Mouse (Mus musculus): ENCODE results near the gene Ldoc1.

Ldoc1 gene

GRCm38 (mm10) chrX:61709302-61710033, at the start of gene Ldoc1:
Gene Ldoc1 (plus strand): TSS chrX:61709497.
- no peak for DNase-seq (ENCODE audit: low read depth, low spot score)

GRCm38 (mm10) chrX:61710131-61710530, 834 bp downstream of the Ldoc1 start:
- no peak for DNase-seq (ENCODE audit: low read depth, low spot score)

DNA sequence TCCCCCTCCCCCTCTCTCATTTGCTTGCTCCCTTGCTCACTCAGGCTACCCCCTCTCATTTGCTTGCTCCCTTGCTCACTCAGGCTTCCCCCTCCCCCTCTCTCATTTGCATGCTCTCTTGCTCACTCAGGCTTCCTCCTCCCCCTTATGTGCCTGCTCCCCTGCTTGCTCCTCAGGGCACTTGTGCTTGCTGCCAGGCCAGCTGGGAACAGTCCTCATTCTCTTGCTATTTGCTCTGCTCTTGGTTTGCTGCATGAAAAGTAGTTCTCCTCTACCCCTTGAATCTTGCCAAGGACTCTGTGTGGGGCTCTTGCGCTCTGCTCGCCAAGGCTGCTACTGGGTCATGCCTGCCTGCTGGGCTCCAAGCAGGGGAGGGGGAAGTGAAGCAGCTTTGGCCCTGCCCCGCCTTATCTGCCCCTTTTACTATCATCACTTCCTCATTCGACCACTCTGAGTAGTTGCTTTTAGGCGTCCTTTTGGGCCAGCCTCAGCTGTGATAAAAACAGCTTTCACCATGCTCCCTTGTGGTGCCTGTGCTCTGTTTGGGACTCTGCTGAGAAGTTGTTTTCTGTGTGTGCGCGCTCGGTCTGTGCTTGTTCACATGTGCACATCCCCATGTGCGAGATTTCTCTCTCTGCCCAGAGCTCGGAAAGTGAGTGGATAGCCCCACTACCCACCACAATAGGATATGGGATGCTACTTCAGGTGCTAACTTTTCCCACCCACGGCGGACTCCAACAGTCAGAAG, 13.2 kb downstream of the Ldoc1 start:
- DNase-seq (ENCODE audit: low read depth, low spot score) = no peak

- DNase-seq (ENCODE audit: low read depth, low spot score) = no peak
These were observed 14.0 kb downstream of the Ldoc1 start for GRCm38 (mm10) chrX:61723029-61723980.

DNA sequence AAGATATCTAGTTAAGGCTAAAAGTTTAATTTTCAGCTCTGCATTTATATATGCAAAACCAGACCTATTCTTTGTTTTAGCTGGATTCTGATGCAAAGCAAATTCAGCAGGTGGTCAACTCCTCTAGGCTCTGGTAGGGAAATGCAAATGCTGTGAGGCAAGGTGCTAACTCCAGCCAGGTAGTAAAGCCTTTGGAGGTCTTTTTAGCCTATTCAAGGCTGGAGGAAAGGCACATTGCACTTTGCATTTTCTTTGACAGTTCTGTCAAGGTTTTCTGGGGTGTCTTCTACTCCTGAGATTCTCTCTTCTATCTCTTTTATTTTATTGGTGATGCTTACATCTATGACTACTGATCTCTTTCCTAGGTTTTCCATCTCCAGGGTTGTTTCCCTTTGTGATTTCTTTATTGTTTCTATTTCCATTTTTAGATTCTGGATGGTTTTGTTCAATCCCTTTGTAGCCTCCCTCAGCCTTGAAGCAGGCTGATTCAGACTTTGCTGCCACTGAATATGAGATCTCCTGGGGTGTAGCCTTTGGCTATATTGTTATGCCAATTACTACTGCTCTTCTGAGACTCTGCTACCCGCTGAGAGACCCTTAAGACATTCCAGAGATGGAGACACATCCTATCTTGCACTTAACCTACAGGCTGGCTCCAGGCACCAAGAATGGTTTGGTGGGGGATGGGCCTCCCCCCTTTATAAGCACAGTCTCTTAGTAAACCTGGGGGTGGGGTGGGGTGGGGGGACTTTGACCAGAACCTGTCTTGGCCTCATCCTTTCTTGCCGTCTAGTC, 18.4 kb downstream of the Ldoc1 start:
- DNase-seq (ENCODE audit: low read depth, low spot score) = no peak
